Mouse (Mus musculus) kidney, embryonic 14.5 days (tissue): ENCODE measurements around the gene Arnt. TPM values are rescaled to one million over a fixed set of nuclear protein-coding genes. Genes with fewer than 3 reads are reported as not detected.
"Not testable (repeated sequence)": the region's sequence is repeated elsewhere in the genome, so short reads cannot be mapped to it uniquely, and the experiment has no call there.

Experiments used
- ATAC-seq: fragments of 200-750 bp; cut with Nextera tagmentation; 2 replicates; pipeline ENCODE4 v1.8.0; 2017; ENCODE audit warnings: moderate number of reproducible peaks, mild to moderate bottlenecking, moderate TSS enrichment, moderate library complexity; ENCODE audit not compliant: low FRiP score, low TSS enrichment
- H3K27ac ChIP-seq: fragments of 300-500 bp; sonication (generic); 2 replicates; pipeline ENCODE4 v1.5.1; 2014; ENCODE audit warnings: low read depth, mild to moderate bottlenecking, low read length, moderate library complexity, mixed read lengths
- H3K27me3 ChIP-seq: fragments of 300-500 bp; sonication (generic); 2 replicates; pipeline ENCODE4 v1.6.1; 2014; ENCODE audit warnings: mild to moderate bottlenecking, low read length; ENCODE audit not compliant: control insufficient read depth, insufficient read depth
- H3K36me3 ChIP-seq: fragments of 300-500 bp; sonication (generic); 2 replicates; pipeline ENCODE4 v1.6.1; 2014; ENCODE audit warnings: low read length, mixed read lengths; ENCODE audit not compliant: control insufficient read depth, insufficient read depth
- H3K4me1 ChIP-seq: fragments of 300-500 bp; sonication (generic); 2 replicates; pipeline ENCODE4 v1.6.1; 2014; ENCODE audit warnings: low read length, mixed read lengths; ENCODE audit not compliant: control insufficient read depth, insufficient read depth
- H3K4me2 ChIP-seq: fragments of 300-500 bp; sonication (generic); replicated peaks from 2 replicates; pipeline ENCODE4 v1.6.1; 2014; ENCODE audit warnings: low read depth, mild to moderate bottlenecking, low read length
- H3K4me3 ChIP-seq: fragments of 300-500 bp; sonication (generic); 2 replicates; pipeline ENCODE4 v1.5.1; 2014; ENCODE audit warnings: mild to moderate bottlenecking, low read length
- H3K9ac ChIP-seq: fragments of 300-500 bp; sonication (generic); 2 replicates; pipeline ENCODE4 v1.6.1; 2014; ENCODE audit warnings: low read depth, mild to moderate bottlenecking, low read length, moderate library complexity
- H3K9me3 ChIP-seq: fragments of 300-500 bp; sonication (generic); 2 replicates; pipeline ENCODE4 v1.6.1; 2016; ENCODE audit warnings: low read length; ENCODE audit not compliant: control insufficient read depth
- WGBS: fragments of 180-500 bp; shearing (Covaris S2); extraction: QIAGEN DNeasy Blood & Tissue Kit; methylation state at CpG from one replicate; pipeline ENCODE4 v1.1.7; 2014; 5-methylcytosine and 5-hydroxymethylcytosine counted together
- polyA plus RNA-seq: library from polyadenylated mRNA; unstranded; fragments of >200 nt; fragmentation: Nextera tagmentation; extraction: Ambion mirVana; gene quantifications from 2 replicates; pipeline ENCODE4 v1.2.1, GENCODE M21; 2014

Arnt gene
- polyA plus RNA-seq, 1 experiment from 2014 or later, result 35.4 TPM

GRCm38 (mm10) chr3:95427117-95427890 is 6.9 kb upstream of the Arnt start:
- H3K4me2 ChIP-seq, result peak overlapping the region; percentile 43
- not testable (repeated sequence) for H3K36me3 ChIP-seq, H3K27ac ChIP-seq, H3K9ac ChIP-seq, H3K9me3 ChIP-seq, H3K27me3 ChIP-seq, H3K4me1 ChIP-seq
- peak; percentile 85 for ATAC-seq
- WGBS, result 57% methylated on average over 6 of the region's 33 CpGs
- peak overlapping the region; percentile 23 for H3K4me3 ChIP-seq

GRCm38 (mm10) chr3:95427891-95428238 is 6.3 kb upstream of the Arnt start:
- not testable (repeated sequence) for H3K27me3 ChIP-seq, H3K36me3 ChIP-seq, H3K27ac ChIP-seq, ATAC-seq, H3K4me1 ChIP-seq, H3K9ac ChIP-seq, H3K9me3 ChIP-seq
- H3K4me2 ChIP-seq, result peak overlapping the region; percentile 43
- H3K4me3 ChIP-seq, result peak overlapping the region; percentile 23
- 28% methylated on average over 14 of the region's 21 CpGs for WGBS

- not testable (repeated sequence) for ATAC-seq, H3K4me1 ChIP-seq, H3K9ac ChIP-seq, H3K36me3 ChIP-seq, H3K27me3 ChIP-seq, H3K4me2 ChIP-seq, H3K27ac ChIP-seq, H3K4me3 ChIP-seq, H3K9me3 ChIP-seq
- WGBS, result 79% methylated on average over 2 of the region's 11 CpGs
These were observed 5.8 kb upstream of the Arnt start for GRCm38 (mm10) chr3:95428423-95428822.

- WGBS, result 75% methylated on average over 10 of the region's 10 CpGs
- Histone ChIP-seq H3K4me1 (peaks cover 7% of the 10 kb centered on the region; the same call in 1 of the 2 replicates), H3K27me3 (no peaks in the 10 kb centered on the region), H3K27ac (no peak overlapping the region; the same call in 1 of the 2 replicates), H3K36me3 (peaks cover 5% of the 10 kb centered on the region; the same call in 1 of the 2 replicates), H3K4me2 (peak overlapping the region; percentile 31), H3K9ac (0 out of 2 replicates have a peak overlapping the region, but pooled peaks have one; percentile 31), H3K9me3 (no peaks in the 10 kb centered on the region), H3K4me3 (peak overlapping the region; percentile 91)
- no peak for ATAC-seq
These were observed 780 bp upstream of the Arnt start for GRCm38 (mm10) chr3:95433301-95433915.

GRCm38 (mm10) chr3:95434983-95435370 is 789 bp downstream of the Arnt start:
- 2% methylated on average over 7 of the region's 7 CpGs for WGBS
- no peak for ATAC-seq
- Histone ChIP-seq H3K27me3 (no peaks in the 10 kb centered on the region), H3K36me3 (peaks cover 8% of the 10 kb centered on the region; the same call in 1 of the 2 replicates), H3K4me2 (peak overlapping the region; percentile 78), H3K9ac (peak overlapping the region; percentile 81), H3K9me3 (no peaks in the 10 kb centered on the region), H3K4me3 (peak overlapping the region; percentile 91), H3K4me1 (peaks cover 7% of the 10 kb centered on the region; the same call in 1 of the 2 replicates), H3K27ac (peak overlapping the region; percentile 71)

GRCm38 (mm10) chr3:95435561-95435960 is 1.4 kb downstream of the Arnt start:
- WGBS, result 64% methylated on average over 1 of the region's 1 CpGs
- Histone ChIP-seq H3K27ac (no peak overlapping the region), H3K9me3 (no peaks in the 10 kb centered on the region), H3K36me3 (peaks cover 8% of the 10 kb centered on the region; the same call in 1 of the 2 replicates), H3K4me1 (peaks cover 7% of the 10 kb centered on the region; the same call in 1 of the 2 replicates), H3K4me3 (peak overlapping the region; percentile 91; the same call in 1 of the 2 replicates), H3K27me3 (no peaks in the 10 kb centered on the region), H3K4me2 (peak overlapping the region; percentile 78), H3K9ac (no peak overlapping the region)
- ATAC-seq, result no peak

GRCm38 (mm10) chr3:95438636-95439035 is 4.4 kb downstream of the Arnt start:
- H3K9ac ChIP-seq, H3K27ac ChIP-seq, H3K4me3 ChIP-seq, H3K36me3 ChIP-seq, ATAC-seq, H3K4me2 ChIP-seq, H3K4me1 ChIP-seq, H3K27me3 ChIP-seq, H3K9me3 ChIP-seq: not testable (repeated sequence)
- 97% methylated on average over 4 of the region's 4 CpGs for WGBS

GRCm38 (mm10) chr3:95439670-95440069 is 5.5 kb downstream of the Arnt start:
- Histone ChIP-seq H3K4me3 (no peak overlapping the region), H3K36me3 (peaks cover 8% of the 10 kb centered on the region; the same call in 1 of the 2 replicates), H3K9me3 (no peaks in the 10 kb centered on the region), H3K9ac (no peak overlapping the region), H3K27ac (no peak overlapping the region), H3K27me3 (no peaks in the 10 kb centered on the region), H3K4me1 (peaks cover 7% of the 10 kb centered on the region; the same call in 1 of the 2 replicates), H3K4me2 (no peak overlapping the region)
- ATAC-seq, result no peak
